Mouse (Mus musculus): ENCODE results near the gene Fbxo24.
A peak's percentile ranks its signal among the peaks of the same experiment; 100 is the strongest.
"Not testable (repeated sequence)": the region's sequence is repeated elsewhere in the genome, so short reads cannot be mapped to it uniquely, and the experiment has no call there.

Fbxo24 gene

GRCm38 (mm10) chr5:137641054-137641453 is 12.3 kb upstream of the Fbxo24 start, which contains the start of gene Sap25:
Gene Sap25, plus strand, starts transcription at chr5:137641334.
- DNase-seq = no peak

- no peak for DNase-seq
Observed at GRCm38 (mm10) chr5:137639472-137639871, 10.7 kb upstream of the Fbxo24 start.

- DNase-seq = no peak
Observed at GRCm38 (mm10) chr5:137633397-137634084, 4.7 kb upstream of the Fbxo24 start.

GRCm38 (mm10) chr5:137631591-137631990 is 2.8 kb upstream of the Fbxo24 start:
- DNase-seq = no peak

GRCm38 (mm10) chr5:137631171-137631570 is 2.4 kb upstream of the Fbxo24 start:
- DNase-seq = no peak

- peak; percentile 43 for DNase-seq
Observed at GRCm38 (mm10) chr5:137630602-137631001, 1.8 kb upstream of the Fbxo24 start.

- peak; percentile 45 for DNase-seq
Observed at GRCm38 (mm10) chr5:137629906-137630545, 1.2 kb upstream of the Fbxo24 start.

- DNase-seq = no peak
Observed at GRCm38 (mm10) chr5:137629306-137629721, 512 bp upstream of the Fbxo24 start.

- no peak for DNase-seq
Observed at GRCm38 (mm10) chr5:137627991-137628390, 811 bp downstream of the Fbxo24 start.

- no peak for DNase-seq
Observed at GRCm38 (mm10) chr5:137623937-137624530, 4.8 kb downstream of the Fbxo24 start.

- DNase-seq = no peak
Observed at GRCm38 (mm10) chr5:137615347-137615746, 13.5 kb downstream of the Fbxo24 start.

GRCm38 (mm10) chr5:137614921-137615320 is 13.9 kb downstream of the Fbxo24 start:
- DNase-seq = not testable (repeated sequence)

GRCm38 (mm10) chr5:137613550-137613949 is 15.3 kb downstream of the Fbxo24 start, which contains the start of gene Pcolce:
Gene Pcolce, minus strand, starts transcription at chr5:137613784.
- DNase-seq = no peak

GRCm38 (mm10) chr5:137613076-137613475 is 15.7 kb downstream of the Fbxo24 start:
- DNase-seq = no peak

GRCm38 (mm10) chr5:137611245-137611602 is 17.6 kb downstream of the Fbxo24 start:
- no peak for DNase-seq

GRCm38 (mm10) chr5:137610548-137611244 is 18.1 kb downstream of the Fbxo24 start:
- no peak for DNase-seq

GRCm38 (mm10) chr5:137610056-137610455 is 18.7 kb downstream of the Fbxo24 start:
- DNase-seq = no peak

- no peak for DNase-seq
Observed at GRCm38 (mm10) chr5:137609292-137609691, 19.5 kb downstream of the Fbxo24 start.

GRCm38 (mm10) chr5:137608654-137609190 is 20.1 kb downstream of the Fbxo24 start:
- no peak for DNase-seq

- DNase-seq = no peak
Observed at GRCm38 (mm10) chr5:137607860-137608653, 20.7 kb downstream of the Fbxo24 start.

GRCm38 (mm10) chr5:137601365-137601729 is 27.5 kb downstream of the Fbxo24 start:
- DNase-seq = no peak

- peak; percentile 94 for DNase-seq
Observed at GRCm38 (mm10) chr5:137600619-137601364, 28.0 kb downstream of the Fbxo24 start, which contains the start of gene Mospd3. Gene Mospd3, minus strand, starts transcription at chr5:137601058.

Data from cerebellum, adult 11-12 months (tissue).